Mouse (Mus musculus): ENCODE data around the gene Fndc8.

The Fndc8 gene

GRCm38 (mm10) chr11:82891936-82892335 lies at the start of gene Fndc8:
TSS of gene Fndc8 (plus strand) at chr11:82892124.
- DNase-seq (ENCODE audit: extremely low read depth, low read depth): no peak

DNA sequence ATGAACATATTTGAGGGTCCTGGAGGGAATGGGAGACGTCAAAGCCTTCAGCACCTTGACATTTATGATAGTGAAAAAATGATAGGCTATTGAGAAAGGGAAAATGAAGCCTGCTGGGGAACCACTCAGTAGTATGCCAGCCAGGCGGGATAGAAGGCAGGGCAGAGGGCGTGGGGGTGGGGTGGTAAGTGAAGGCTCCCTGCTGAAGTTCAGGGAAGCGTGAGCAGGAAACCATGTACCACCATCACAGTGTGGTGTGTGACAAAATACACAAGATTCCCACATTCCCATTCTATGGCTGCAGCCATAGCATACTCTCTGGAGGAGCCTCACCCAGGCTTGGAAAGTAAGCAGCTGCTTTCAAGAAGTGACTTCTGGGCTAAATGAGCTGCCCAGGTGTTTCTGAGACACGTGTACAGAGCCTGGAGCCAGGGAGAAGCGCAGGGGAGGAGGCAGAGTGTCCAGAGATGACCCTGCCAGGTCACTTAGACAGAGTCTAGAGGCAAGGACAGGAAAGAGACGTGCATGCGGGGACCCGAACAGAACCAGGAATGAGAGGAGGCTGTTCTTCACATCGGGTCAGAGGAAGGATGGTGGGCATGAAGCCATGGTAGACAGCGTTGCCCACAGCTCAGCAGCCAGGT lies 47.0 kb upstream of the Fndc8 start:
- no peak for DNase-seq (ENCODE audit: extremely low read depth, low read depth)

GRCm38 (mm10) chr11:82845415-82846078 lies 46.4 kb upstream of the Fndc8 start:
- DNase-seq (ENCODE audit: extremely low read depth, low read depth): peak; percentile 75

DNA sequence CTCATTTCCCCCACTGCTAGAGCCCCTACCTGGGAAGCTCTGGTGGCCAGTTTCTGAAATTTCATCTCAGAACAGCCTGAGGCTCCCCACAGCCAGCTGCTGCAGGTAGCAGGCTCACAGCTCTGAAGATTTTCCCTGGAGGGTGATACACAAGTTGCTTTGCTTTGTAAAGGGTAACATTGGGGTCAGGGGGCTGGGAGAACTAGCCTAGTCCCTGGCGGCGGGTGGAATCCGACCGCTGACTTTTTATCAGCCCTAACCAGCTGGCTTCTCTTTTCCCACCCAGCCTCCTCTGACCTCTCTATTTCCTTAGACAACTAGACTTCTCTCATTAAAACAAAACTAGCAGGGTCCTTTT lies 45.9 kb upstream of the Fndc8 start:
- DNase-seq (ENCODE audit: extremely low read depth, low read depth): peak; percentile 80

GRCm38 (mm10) chr11:82846938-82847337 lies 45.0 kb upstream of the Fndc8 start:
- no peak for DNase-seq (ENCODE audit: extremely low read depth, low read depth)

DNA sequence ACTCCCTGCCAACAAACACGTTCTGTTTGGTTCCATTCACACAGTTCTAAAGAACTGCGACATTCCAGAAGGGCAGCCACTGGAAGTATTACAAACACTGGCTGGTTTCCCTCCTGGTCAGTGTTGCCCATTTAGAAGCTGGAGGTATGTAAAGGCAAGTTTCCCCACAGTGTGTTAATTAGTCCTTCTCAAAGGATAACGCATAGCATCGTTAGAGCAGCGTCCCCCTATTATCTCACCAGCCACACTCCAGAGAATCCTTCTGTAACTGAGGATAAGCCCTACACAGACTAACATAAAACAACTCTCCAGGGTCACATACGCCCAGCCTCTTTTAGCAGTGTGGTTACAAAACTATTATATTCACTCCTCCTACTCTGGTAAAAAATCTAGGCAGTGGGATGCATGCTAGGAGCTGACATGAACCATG lies 44.3 kb upstream of the Fndc8 start:
- peak; percentile 86 for DNase-seq (ENCODE audit: extremely low read depth, low read depth)

- no peak for DNase-seq (ENCODE audit: extremely low read depth, low read depth)
Measured at GRCm38 (mm10) chr11:82850259-82850658, 41.7 kb upstream of the Fndc8 start.

DNA sequence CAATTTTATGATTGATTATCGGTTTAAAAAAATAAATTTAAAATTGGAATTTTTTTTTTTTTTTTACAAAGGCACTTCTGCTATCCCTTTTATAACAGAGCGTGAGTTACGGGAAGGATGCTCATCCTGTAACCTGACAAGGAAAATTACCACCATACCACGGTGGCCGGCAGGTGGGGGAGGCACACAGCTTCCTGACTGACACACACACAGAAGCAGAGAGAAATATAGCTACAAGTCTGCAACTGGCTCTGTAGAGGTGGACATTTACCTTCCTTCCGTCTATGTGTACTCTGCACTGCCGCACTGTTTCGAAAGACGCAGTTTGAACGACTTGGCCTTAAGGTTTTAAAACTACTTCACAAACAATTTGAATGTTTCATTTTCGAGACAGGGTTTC lies 39.8 kb upstream of the Fndc8 start:
- no peak for DNase-seq (ENCODE audit: extremely low read depth, low read depth)

DNA sequence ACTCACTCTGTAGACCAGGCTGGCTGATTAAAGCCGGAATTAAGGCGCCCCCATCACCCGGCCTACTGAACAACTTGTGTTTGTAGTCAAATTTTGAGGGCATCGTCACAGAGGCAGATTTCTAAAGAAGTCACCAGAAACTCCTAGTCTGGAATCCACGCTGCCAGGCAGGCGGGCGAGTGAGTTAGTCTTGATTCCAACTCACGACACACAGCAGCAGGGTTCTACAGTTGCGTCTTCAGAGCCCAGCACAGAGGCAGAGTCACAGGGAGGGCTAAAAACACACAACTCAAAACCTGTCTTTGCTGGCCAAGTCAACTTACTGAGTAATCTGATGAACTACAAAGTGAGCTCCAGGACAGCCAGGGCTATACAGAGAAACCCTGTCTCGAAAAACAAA lies 39.4 kb upstream of the Fndc8 start:
- no peak for DNase-seq (ENCODE audit: extremely low read depth, low read depth)

GRCm38 (mm10) chr11:82852958-82853357 lies 39.0 kb upstream of the Fndc8 start:
- DNase-seq (ENCODE audit: extremely low read depth, low read depth): no peak

DNA sequence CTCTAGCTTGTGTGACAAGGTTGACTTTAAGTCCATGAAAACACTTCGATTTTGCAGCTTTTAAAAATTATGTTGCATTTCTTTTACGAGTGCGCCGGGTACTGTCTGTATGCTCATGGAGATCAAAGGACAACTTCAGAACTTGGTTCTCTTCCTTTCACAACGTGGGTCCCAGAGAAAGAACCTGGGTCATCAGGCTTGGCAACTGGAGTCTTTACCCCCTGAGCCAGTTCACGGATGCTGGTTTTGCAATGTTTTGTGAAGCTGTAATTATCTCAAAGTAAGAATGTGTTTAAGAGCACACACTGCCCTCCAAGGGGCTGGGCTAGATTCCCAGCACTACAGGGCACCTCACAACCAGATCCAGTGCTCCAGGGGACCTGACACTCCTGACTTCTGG lies 37.8 kb upstream of the Fndc8 start:
- DNase-seq (ENCODE audit: extremely low read depth, low read depth): no peak

DNA sequence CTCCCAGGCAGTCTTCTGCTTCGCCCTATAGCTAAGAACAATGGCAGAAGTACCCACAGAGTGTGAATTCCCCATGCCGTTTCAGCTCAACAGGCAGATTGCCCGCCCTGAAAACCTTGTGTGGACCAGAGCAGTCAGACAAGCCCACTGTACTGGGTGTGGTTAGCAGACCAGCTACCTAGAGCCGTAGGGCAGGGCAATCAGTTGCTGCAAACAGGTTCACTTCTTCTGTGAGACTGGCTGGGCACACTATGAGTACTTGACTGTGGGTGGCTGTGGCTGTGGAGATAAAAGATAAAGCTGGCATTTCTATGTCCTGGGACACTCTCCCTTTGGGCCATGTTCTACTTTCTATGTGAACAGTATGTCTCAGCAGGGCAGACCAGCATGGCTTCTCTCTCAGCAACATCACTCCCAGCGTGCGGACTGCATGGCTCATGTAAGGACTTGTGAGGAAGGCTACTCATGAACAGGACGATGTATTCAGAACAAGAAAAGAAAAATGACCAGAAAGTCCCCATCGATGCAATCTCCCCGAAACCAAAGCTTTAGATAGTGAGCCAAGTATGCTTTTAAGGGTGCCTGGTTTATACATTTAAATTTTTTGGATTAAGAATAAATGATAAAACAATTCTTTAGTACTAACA lies 36.5 kb upstream of the Fndc8 start:
- DNase-seq (ENCODE audit: extremely low read depth, low read depth): no peak

- DNase-seq (ENCODE audit: extremely low read depth, low read depth): no peak
Measured at GRCm38 (mm10) chr11:82856032-82856431, 35.9 kb upstream of the Fndc8 start.

DNA sequence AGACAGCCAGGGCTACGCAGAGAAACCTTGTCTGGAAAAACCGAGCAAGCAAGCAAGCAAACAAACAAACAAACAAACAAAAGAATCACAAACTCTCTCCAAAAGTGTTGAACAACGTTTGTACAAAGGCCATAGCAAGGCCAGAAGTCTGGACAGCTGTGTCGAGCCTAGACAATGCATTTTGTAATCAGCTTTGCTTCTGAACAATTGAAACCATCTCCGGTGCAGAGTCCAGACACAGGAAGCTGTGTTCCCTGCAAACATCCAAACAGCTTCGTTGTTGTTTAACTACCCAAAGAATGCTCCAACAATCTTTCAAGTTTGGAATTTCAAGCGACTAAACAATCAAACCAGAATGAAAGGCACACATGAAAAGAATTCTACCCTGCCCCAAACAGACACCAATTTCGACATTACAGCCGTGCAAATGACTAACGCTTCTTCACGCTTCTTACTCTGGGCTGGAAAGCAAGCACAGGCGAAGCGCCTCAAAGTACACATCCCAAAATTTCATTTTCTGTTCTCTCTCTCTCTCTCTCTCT lies 34.5 kb upstream of the Fndc8 start:
- no peak for DNase-seq (ENCODE audit: extremely low read depth, low read depth)

DNA sequence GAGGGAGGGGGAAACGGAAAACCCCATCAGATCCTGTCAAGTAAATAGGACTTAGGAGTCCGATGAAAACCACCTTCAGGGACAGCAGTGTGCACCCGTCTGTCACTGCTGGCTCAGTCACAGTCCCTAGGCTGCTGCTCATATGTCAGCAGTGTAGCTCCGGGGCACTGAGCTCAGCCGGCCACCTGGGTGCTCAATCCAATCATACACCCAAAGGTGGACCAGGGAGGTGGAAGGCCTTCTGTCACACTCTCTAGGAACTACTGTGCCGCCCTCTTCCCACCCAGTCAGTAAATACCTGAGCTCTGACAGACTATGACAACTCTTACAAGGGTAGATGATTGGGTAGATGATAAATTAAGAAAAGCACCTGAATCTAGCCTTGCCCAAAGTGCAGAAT lies 31.2 kb upstream of the Fndc8 start:
- no peak for DNase-seq (ENCODE audit: extremely low read depth, low read depth)

GRCm38 (mm10) chr11:82861558-82861957 lies 30.4 kb upstream of the Fndc8 start:
- DNase-seq (ENCODE audit: extremely low read depth, low read depth): no peak

DNA sequence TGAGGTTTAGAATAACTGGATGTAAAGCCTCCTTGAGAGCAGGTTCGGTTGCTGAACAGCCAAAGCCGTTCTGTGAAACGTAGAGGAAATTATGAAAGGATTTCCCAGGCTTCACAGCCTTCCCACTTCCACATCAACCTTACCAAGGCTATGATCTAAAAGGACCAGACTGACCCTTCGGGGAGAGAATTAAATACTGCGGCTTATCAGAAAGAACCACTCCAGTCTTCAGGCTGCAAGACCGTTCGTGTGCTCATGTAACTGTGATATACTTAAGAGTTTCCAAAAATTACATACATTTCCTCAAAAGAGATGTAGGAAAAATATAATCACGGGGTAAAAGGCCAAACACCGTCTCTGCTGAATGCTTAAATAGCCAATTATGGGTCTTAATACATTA lies 29.3 kb upstream of the Fndc8 start:
- DNase-seq (ENCODE audit: extremely low read depth, low read depth): no peak

DNA sequence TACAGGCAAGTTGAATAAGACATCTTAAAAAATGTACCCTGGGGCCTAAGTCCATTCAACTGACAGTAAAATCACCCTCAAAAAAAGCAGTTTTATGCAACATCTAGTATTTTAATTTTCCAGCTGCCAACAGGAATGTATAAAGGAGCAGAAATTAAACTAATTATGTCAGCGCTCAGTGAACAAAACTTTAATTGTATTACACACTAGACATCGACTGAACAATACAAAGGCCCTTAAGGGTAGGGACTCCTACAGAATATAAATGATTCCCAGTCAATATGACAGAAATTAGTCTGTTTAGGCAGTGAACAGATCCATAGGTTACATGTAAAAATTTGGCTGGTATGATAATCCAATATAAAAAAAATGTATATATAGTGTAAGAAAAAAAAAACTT lies 28.9 kb upstream of the Fndc8 start:
- DNase-seq (ENCODE audit: extremely low read depth, low read depth): no peak

GRCm38 (mm10) chr11:82863488-82863931 lies 28.4 kb upstream of the Fndc8 start:
- DNase-seq (ENCODE audit: extremely low read depth, low read depth): no peak

GRCm38 (mm10) chr11:82865957-82866356 lies 26.0 kb upstream of the Fndc8 start:
- no peak for DNase-seq (ENCODE audit: extremely low read depth, low read depth)

DNA sequence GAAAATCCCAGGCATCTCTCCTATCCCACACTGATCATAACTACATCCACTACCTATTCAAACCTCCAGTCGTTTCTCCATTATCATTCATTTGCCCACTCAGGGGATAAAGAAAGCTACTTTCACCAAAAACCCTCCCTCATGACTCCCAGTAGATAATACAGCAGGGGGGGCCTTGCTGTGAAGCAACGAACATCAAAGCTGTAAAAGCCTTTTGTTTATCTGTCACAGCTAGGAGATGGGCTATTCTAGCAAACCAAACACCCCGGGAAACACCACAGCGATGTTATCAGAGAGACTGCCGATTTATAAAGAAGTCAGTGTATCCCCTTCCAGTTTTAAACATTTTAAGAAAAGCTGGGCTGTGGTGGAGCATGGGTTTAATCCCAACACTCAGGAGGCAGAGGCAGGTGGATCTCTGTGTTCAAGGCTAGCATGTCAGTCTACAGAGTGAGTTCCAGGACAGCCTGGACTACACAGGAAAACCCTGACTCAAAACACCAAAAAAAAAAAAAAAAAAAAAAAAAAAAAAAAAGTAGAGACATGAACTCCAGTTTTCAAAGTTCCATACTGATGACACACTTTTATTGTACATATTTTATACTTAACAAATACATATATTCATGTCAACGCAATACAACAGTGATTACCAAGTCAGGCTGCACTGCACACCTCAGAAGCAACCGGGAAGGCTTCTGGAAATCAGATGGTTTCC lies 24.9 kb upstream of the Fndc8 start:
- DNase-seq (ENCODE audit: extremely low read depth, low read depth): no peak

- no peak for DNase-seq (ENCODE audit: extremely low read depth, low read depth)
Measured at GRCm38 (mm10) chr11:82867956-82868355, 24.0 kb upstream of the Fndc8 start.

All from MEL-GATA-1-ER (cell line).